Mouse (Mus musculus): ENCODE data around the gene Mb21d2. TPM values are rescaled to one million over a fixed set of nuclear protein-coding genes. Genes with fewer than 3 reads are reported as not detected.

The Mb21d2 gene
- polyA plus RNA-seq, 2 experiments = 9.9 to 11.8 TPM

- DNase-seq (ENCODE audit: low spot score) (peak; percentile 13), ATAC-seq (ENCODE audit: low FRiP score, low read depth) (peak; percentile 53; the same call in 1 of the 2 replicates)
- H3K27me3 ChIP-seq (ENCODE audit: control insufficient read depth, insufficient read depth, low read length) = no peaks in the 10 kb centered on the region
- 12% methylated on average over 1 of the region's 1 CpGs for WGBS
- TF ChIP-seq POLR2A (IDR thresholded peaks at IDR 0.05; ENCODE audit: borderline replicate concordance, extremely low read depth, insufficient read depth, insufficient read length) = no peak
- H3K9me3 ChIP-seq (ENCODE audit: control insufficient read depth, low read length) = peaks cover 7% of the 10 kb centered on the region; the same call in 1 of the 2 replicates
- H3K4me3 ChIP-seq (replicated peaks; ENCODE audit: low read length) = no peak overlapping the region
- H3K4me2 ChIP-seq (replicated peaks; ENCODE audit: low read depth, low read length, severe bottlenecking) = no peak overlapping the region
- no peaks in the 10 kb centered on the region for H3K36me3 ChIP-seq (ENCODE audit: control insufficient read depth, insufficient read depth, low read length)
- H3K27ac ChIP-seq (replicated peaks; ENCODE audit: low read depth, low read length) = no peak overlapping the region
- H3K4me1 ChIP-seq (ENCODE audit: control insufficient read depth, insufficient read depth, low read length) = no peaks in the 10 kb centered on the region
- H3K9ac ChIP-seq (ENCODE audit: low read depth, low read length, severe bottlenecking) = no peak overlapping the region
Observed at GRCm38 (mm10) chr16:28809089-28809488, 120.4 kb downstream of the Mb21d2 start.

GRCm38 (mm10) chr16:28793115-28793514 is 136.4 kb downstream of the Mb21d2 start:
- H3K4me1 ChIP-seq (ENCODE audit: control insufficient read depth, insufficient read depth, low read length) = no peaks in the 10 kb centered on the region
- DNase-seq (ENCODE audit: low spot score) = peak; percentile 48
- 5% methylated on average over 4 of the region's 4 CpGs for WGBS

More at GRCm38 (mm10) chr16:28793115-28793514, 136.4 kb downstream of the Mb21d2 start:
- no peak overlapping the region for H3K4me2 ChIP-seq (replicated peaks; ENCODE audit: low read depth, low read length, severe bottlenecking)
- H3K27ac ChIP-seq (replicated peaks; ENCODE audit: low read depth, low read length) = no peak overlapping the region
- H3K4me3 ChIP-seq (replicated peaks; ENCODE audit: low read length) = no peak overlapping the region
- TF ChIP-seq POLR2A (IDR thresholded peaks at IDR 0.05; ENCODE audit: borderline replicate concordance, extremely low read depth, insufficient read depth, insufficient read length) = no peak
- no peak overlapping the region for H3K9ac ChIP-seq (ENCODE audit: low read depth, low read length, severe bottlenecking)
- no peaks in the 10 kb centered on the region for H3K36me3 ChIP-seq (ENCODE audit: control insufficient read depth, insufficient read depth, low read length)
- H3K27me3 ChIP-seq (ENCODE audit: control insufficient read depth, insufficient read depth, low read length) = no peaks in the 10 kb centered on the region
- ATAC-seq (ENCODE audit: low FRiP score, low read depth) = no peak
- H3K9me3 ChIP-seq (ENCODE audit: control insufficient read depth, low read length) = no peaks in the 10 kb centered on the region

Other genes with a start within 250 kb of the Mb21d2 start
- 4.7 and 6.0 TPM in 2 replicates for gene Fgf12, start 176.6 kb downstream of the Mb21d2 start, polyA plus RNA-seq (2012; rRNA removed)
- 8.1 and 12.3 TPM in 2 replicates for gene Fgf12, start 176.6 kb downstream of the Mb21d2 start, polyA plus RNA-seq (2014; fragmentation: Nextera tagmentation; extraction: Ambion mirVana)